Mouse (Mus musculus) layer of hippocampus, postnatal 36 days (tissue): ENCODE measurements at regions not wholly inside any gene's neighbourhood (a gene's known extent, or its start where the extent isn't known, plus 50 kb on each side); places are given as distances from the start of the nearest gene placed in this dataset.

Experiments used
- DNase-seq, 2 experiments: peaks; one replicate each; pipeline ENCODE4 v3.0.0; 2022

GRCm38 (mm10) chr12:70768745-70769144, 56.6 kb upstream of the Frmd6 start:
- DNase-seq = no peak

- no peak for DNase-seq
Measured at GRCm38 (mm10) chr12:70769538-70770176, 55.7 kb upstream of the Frmd6 start.

- no peak for DNase-seq
Measured at GRCm38 (mm10) chr12:70774006-70774405, 51.3 kb upstream of the Frmd6 start.

- no peak for DNase-seq
Measured at GRCm38 (mm10) chr12:70774816-70775591, 50.3 kb upstream of the Frmd6 start.
